11 mouse cellular contexts compared by ENCODE assay signal in genomic region chr11:86930636-86931180, GRCm38 (mm10).
DNase-seq lines count a peak whose midpoint lies in the region.
"Had no signal": no experiment of that assay in that cellular context is flagged by ENCODE, and none has a peak within 500 bp of the region (broad histone marks: within the 10 kb centered on the region; RNA-seq: fewer than 3 reads in every experiment).

No protein-coding gene starts in this region.

- intact Hi-C loops in left cerebral cortex, postnatal 4 days (cut with DNase I) = no loop called here
- intact Hi-C loops in heart, postnatal 14 days (cut with DNase I) = no loop called here

- DNase-seq in left cerebral cortex, adult 18-20 months (ENCODE audit: low spot score in 2 of 2) = peak; percentile 61 to 80
- no peak for DNase-seq in left cerebral cortex, postnatal 4 days
- peak; percentile 47 to 51 for DNase-seq in frontal cortex, postnatal 10 days (ENCODE audit: low spot score in 2 of 2)
- DNase-seq in layer of hippocampus, postnatal 25 days (ENCODE audit: extremely low spot score in 1 of 2, low spot score in 1 of 2) = peak; percentile 32 to 33
- peak; percentile 84 to 90 for DNase-seq in right cerebral cortex, postnatal 10 days (ENCODE audit: low spot score in 2 of 2)
- DNase-seq in heart, postnatal 14 days = no peak
- DNase-seq in urinary bladder, postnatal 36 days (ENCODE audit: low spot score in 2 of 2) = no peak
- DNase-seq in gastrocnemius, adult 18-20 months (ENCODE audit: low spot score) = no peak
- DNase-seq: cerebellum, adult 8-10 months; heart, postnatal 36 days; thymus, postnatal 36 days had no signal

Comparison
In these comparisons a context has a peak if more than half of its experiments do, and no peak if none do; other contexts are left out.
1. DNase-seq: peak in left cerebral cortex, adult 18-20 months (2 of 2), frontal cortex, postnatal 10 days (2 of 2), layer of hippocampus, postnatal 25 days (2 of 2) and right cerebral cortex, postnatal 10 days (2 of 2); none in left cerebral cortex, postnatal 4 days (single experiment), heart, postnatal 14 days (0 of 2), urinary bladder, postnatal 36 days (0 of 2) and gastrocnemius, adult 18-20 months (single experiment).